Mouse (Mus musculus) ES-E14 (cell line): ENCODE results near the gene Limd2. TPM values are rescaled to one million over a fixed set of nuclear protein-coding genes. Genes with fewer than 3 reads are reported as not detected.
A peak's percentile ranks its signal among the peaks of the same experiment; 100 is the strongest.

Source experiments
- DNase-seq: peaks from one replicate; pipeline ENCODE4 v3.0.0-alpha.2; 2013; ENCODE audit warnings: low read depth, low spot score
- H3K27ac ChIP-seq: 2 replicates; pipeline ENCODE4 v1.5.1; 2012; ENCODE audit warnings: low read depth, mild to moderate bottlenecking, low read length, moderate library complexity, mixed read lengths; ENCODE audit not compliant: poor library complexity, insufficient read depth, severe bottlenecking
- H3K36me3 ChIP-seq: 2 replicates; pipeline ENCODE4 v1.6.1; 2012; ENCODE audit warnings: mild to moderate bottlenecking, low read length, moderate library complexity, mixed read lengths; ENCODE audit not compliant: control insufficient read depth, poor library complexity, insufficient read depth, severe bottlenecking
- H3K4me1 ChIP-seq, 2 experiments: fragments of 150-350 bp in 1 of 2; sonication (generic) in 1 of 2; 2 replicates each; pipeline ENCODE4 v1.6.1; 2012; ENCODE audit warnings: low read length in 2 of 2, mild to moderate bottlenecking in 1 of 2, mixed read lengths in 1 of 2; ENCODE audit not compliant: control insufficient read depth in 2 of 2, insufficient read depth in 2 of 2, poor library complexity in 1 of 2
- H3K4me3 ChIP-seq, 2 experiments: fragments of 150-350 bp in 1 of 2; sonication (generic) in 1 of 2; 2 replicates each; pipeline ENCODE4 v1.5.1; 2012; ENCODE audit warnings: low read length in 2 of 2, low read depth in 1 of 2, mild to moderate bottlenecking in 1 of 2, mixed read lengths in 1 of 2; ENCODE audit not compliant: insufficient read depth in 1 of 2, poor library complexity in 1 of 2, severe bottlenecking in 1 of 2
- H3K9ac ChIP-seq: 2 replicates; pipeline ENCODE4 v1.6.1; 2012; ENCODE audit warnings: low read depth, mild to moderate bottlenecking, low read length, mixed read lengths; ENCODE audit not compliant: poor library complexity, insufficient read depth, severe bottlenecking
- H3K9me3 ChIP-seq: fragments of 150-350 bp; sonication (generic); 2 replicates; pipeline ENCODE4 v1.6.1; 2012; ENCODE audit warnings: low read depth, mild to moderate bottlenecking, low read length; ENCODE audit not compliant: control insufficient read depth, insufficient read depth
- CHD2 ChIP-seq: IDR thresholded peaks from 2 replicates; pipeline ENCODE4 v1.6.1; 2014; ENCODE audit warnings: mild to moderate bottlenecking, low read depth, low read length, inconsistent platforms
- HCFC1 ChIP-seq: IDR thresholded peaks from 2 replicates; pipeline ENCODE4 v1.6.1; 2012; ENCODE audit warnings: low read length, inconsistent platforms, borderline replicate concordance; ENCODE audit not compliant: insufficient read depth
- MAFK ChIP-seq: IDR thresholded peaks from 2 replicates; pipeline ENCODE4 v1.6.1; 2014; ENCODE audit warnings: mild to moderate bottlenecking, low read depth, low read length, inconsistent platforms; ENCODE audit not compliant: insufficient read depth
- ZC3H11A ChIP-seq: IDR thresholded peaks from 2 replicates; pipeline ENCODE4 v1.6.1; 2012; ENCODE audit warnings: low read depth, mild to moderate bottlenecking, inconsistent platforms, low read length, borderline replicate concordance
- ZNF384 ChIP-seq: IDR thresholded peaks from 2 replicates; pipeline ENCODE4 v1.6.1; 2012; ENCODE audit warnings: low read depth, low read length, inconsistent platforms
- in situ Hi-C, 2 experiments: fragments of 600-800 bp; cut with MboI; formaldehyde crosslinking; loops; one replicate each; pipeline ENCODE4 v1.15.1; 2025; ENCODE audit warnings: low sequenced_read_pairs in 2 of 2, inconsistent platforms in 1 of 2; ENCODE audit not compliant: unreplicated experiment in 2 of 2
- total RNA-seq: library from RNA; depleted of rRNA; stranded (reverse); fragments of 300-350 nt; gene quantifications from 2 replicates; pipeline ENCODE4 v1.2.3, GENCODE M21; 2012

The Limd2 gene
- total RNA-seq, 1 experiment: 30.9 TPM

DNA sequence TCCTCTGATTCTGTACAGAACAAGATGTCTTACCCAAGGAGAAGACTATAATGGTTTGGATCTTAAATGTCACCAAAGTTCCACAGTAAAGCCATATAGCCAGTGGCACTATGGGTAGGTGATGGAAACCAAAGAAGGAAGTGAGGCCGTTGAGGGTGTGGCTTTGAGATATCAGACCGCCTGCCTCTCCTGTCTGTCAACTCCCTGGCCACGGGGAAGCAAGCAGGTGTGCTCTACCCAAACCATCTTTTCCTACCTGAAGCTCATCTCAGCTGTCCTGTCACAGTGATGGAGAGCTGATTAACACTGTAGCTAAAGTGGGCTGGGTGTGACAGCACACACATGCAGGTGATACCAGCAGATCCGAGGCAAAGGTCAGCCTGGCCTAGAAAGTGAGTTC, 37.6 kb upstream of the Limd2 start:
- Histone ChIP-seq H3K27ac (no peak overlapping the region), H3K4me1 (no peaks in the 10 kb centered on the region), H3K4me3 (no peak overlapping the region), H3K9ac (no peak overlapping the region), H3K9me3 (no peaks in the 10 kb centered on the region), H3K36me3 (peaks cover 22% of the 10 kb centered on the region)
- TF ChIP-seq ZNF384 (no peak), HCFC1 (no peak)
- DNase-seq: no peak
- in situ Hi-C loops: no loop called here

GRCm38 (mm10) chr11:106195341-106195740, 34.7 kb upstream of the Limd2 start:
- peaks cover 2% of the 10 kb centered on the region in 2 experiments; a peak in 1 of 4 replicates for H3K4me1 ChIP-seq
- H3K9ac ChIP-seq: no peak overlapping the region
- no peak overlapping the region for H3K27ac ChIP-seq
- H3K9me3 ChIP-seq: no peaks in the 10 kb centered on the region
- in situ Hi-C loops: no loop called here
- no peak overlapping the region for H3K4me3 ChIP-seq
- DNase-seq: no peak
- H3K36me3 ChIP-seq: peaks cover 3% of the 10 kb centered on the region; the same call in 1 of the 2 replicates
- no peak for TF ChIP-seq ZC3H11A

GRCm38 (mm10) chr11:106194891-106195290, 34.2 kb upstream of the Limd2 start:
- in situ Hi-C loops: no loop called here
- Histone ChIP-seq H3K36me3 (peaks cover 3% of the 10 kb centered on the region; the same call in 1 of the 2 replicates), H3K4me3 (no peak overlapping the region), H3K9me3 (no peaks in the 10 kb centered on the region), H3K4me1 (peaks cover 2% of the 10 kb centered on the region in 2 experiments; a peak in 1 of 4 replicates), H3K27ac (no peak overlapping the region), H3K9ac (no peak overlapping the region)
- TF ChIP-seq CHD2: no peak
- TF ChIP-seq MAFK: no peak
- no peak for DNase-seq

- TF ChIP-seq MAFK (no peak), CHD2 (no peak), ZNF384 (no peak), HCFC1 (no peak)
- peaks cover 2% of the 10 kb centered on the region in 2 experiments; a peak in 1 of 4 replicates for H3K4me1 ChIP-seq
- peak overlapping the region; percentile 28; the same call in 1 of the 2 replicates for H3K27ac ChIP-seq
- no peak for DNase-seq
- in situ Hi-C loops: no loop called here
- H3K4me3 ChIP-seq: peak overlapping the region; percentile 71 to 80
- peak overlapping the region; percentile 77 for H3K9ac ChIP-seq
- H3K9me3 ChIP-seq: no peaks in the 10 kb centered on the region
- peaks cover 3% of the 10 kb centered on the region; the same call in 1 of the 2 replicates for H3K36me3 ChIP-seq
Measured at GRCm38 (mm10) chr11:106194155-106194541, 33.5 kb upstream of the Limd2 start.

GRCm38 (mm10) chr11:106193371-106194154, 32.9 kb upstream of the Limd2 start:
- no peak for TF ChIP-seq ZC3H11A
- no peak for TF ChIP-seq CHD2
- TF ChIP-seq ZNF384: no peak
- no peak for TF ChIP-seq MAFK
- no peak; the same call in 1 of the 2 replicates for TF ChIP-seq HCFC1
- H3K4me3 ChIP-seq: peak overlapping the region; percentile 76 to 80
- in situ Hi-C loops: no loop called here

More at GRCm38 (mm10) chr11:106193371-106194154, 32.9 kb upstream of the Limd2 start:
- peaks cover 3% of the 10 kb centered on the region; the same call in 1 of the 2 replicates for H3K36me3 ChIP-seq
- no peaks in the 10 kb centered on the region for H3K9me3 ChIP-seq
- H3K9ac ChIP-seq: peak overlapping the region; percentile 83
- peak; percentile 97 for DNase-seq
- H3K27ac ChIP-seq: peak overlapping the region; percentile 28; the same call in 1 of the 2 replicates
- H3K4me1 ChIP-seq: peaks cover 2% of the 10 kb centered on the region in 2 experiments; a peak in 1 of 4 replicates
